Mouse (Mus musculus): ENCODE results near the gene Lgr5.

DNA sequence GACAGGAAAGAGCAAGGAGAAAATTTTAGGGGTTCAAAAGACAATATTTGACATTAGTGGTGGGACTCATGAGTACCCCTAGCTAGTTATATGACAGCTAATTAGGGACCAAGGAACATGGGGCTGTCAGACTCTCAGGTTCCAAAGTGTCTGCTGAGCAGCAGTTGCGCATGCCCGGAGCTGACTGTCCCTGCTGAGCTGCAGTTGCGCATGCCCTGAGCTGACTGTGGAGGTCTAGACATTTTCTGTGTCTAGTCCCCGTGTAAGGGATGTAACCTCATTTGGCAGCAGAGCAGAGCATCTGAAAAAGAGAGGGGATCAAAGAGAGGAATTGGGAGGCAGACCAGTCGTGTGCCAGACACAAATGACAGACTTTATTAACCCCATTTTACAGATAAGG, 23.6 kb downstream of the Lgr5 start:
- TF ChIP-seq EP300 (IDR thresholded peaks at IDR 0.05): no peak
- TF ChIP-seq CTCF (IDR thresholded peaks at IDR 0.05): no peak
